Mouse (Mus musculus): Measurements from ENCODE around the gene Tmem45a. TPM values are rescaled to one million over a fixed set of nuclear protein-coding genes. Genes with fewer than 3 reads are reported as not detected.
"Not testable (repeated sequence)": the region's sequence is repeated elsewhere in the genome, so short reads cannot be mapped to it uniquely, and the experiment has no call there.

Tmem45a gene
- total RNA-seq (2015), result 0.09 TPM in 1 of 2 replicates, not detected in the other
- total RNA-seq (2017), result 0.04 TPM in 1 of 2 replicates, not detected in the other

GRCm38 (mm10) chr16:56885824-56886615 is at the start of gene Tmem45a:
Gene Tmem45a, minus strand, starts transcription at chr16:56886166.
- no peak for ATAC-seq (ENCODE audit: poor library complexity, severe bottlenecking)

- no peak for ATAC-seq (ENCODE audit: poor library complexity, severe bottlenecking)
Observed at GRCm38 (mm10) chr16:56928023-56928422, 42.1 kb upstream of the Tmem45a start, which contains the start of gene Lnp1. Gene Lnp1, minus strand, starts transcription at chr16:56928061.

- peak; percentile 38; the same call in 1 of the 2 replicates for ATAC-seq (ENCODE audit: poor library complexity, severe bottlenecking)
Observed at GRCm38 (mm10) chr16:56920102-56920657, 34.2 kb upstream of the Tmem45a start.

GRCm38 (mm10) chr16:56917230-56917629 is 31.3 kb upstream of the Tmem45a start:
- ATAC-seq (ENCODE audit: poor library complexity, severe bottlenecking), result no peak

DNA sequence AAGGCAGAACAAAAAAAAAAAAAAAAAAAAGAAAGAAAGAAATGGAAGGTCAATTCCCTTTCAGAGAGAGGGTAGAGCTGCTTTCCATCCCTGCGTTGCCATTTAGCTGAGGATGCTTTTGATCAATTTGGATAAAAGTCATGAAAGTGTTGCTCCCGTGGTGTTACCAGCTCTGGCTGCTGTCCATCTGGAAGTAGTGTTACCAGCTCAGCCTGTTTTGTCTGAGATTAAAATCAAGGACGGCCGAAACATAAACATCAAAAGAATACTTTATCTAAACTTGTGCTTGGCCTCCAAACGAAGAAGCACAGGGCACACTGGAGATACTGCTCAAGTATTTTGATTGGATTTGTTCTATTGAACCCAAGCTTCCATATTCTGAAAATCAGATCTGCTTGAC is 23.0 kb upstream of the Tmem45a start:
- no peak for ATAC-seq (ENCODE audit: poor library complexity, severe bottlenecking)

GRCm38 (mm10) chr16:56902206-56902605 is 16.2 kb upstream of the Tmem45a start:
- ATAC-seq (ENCODE audit: poor library complexity, severe bottlenecking), result not testable (repeated sequence)

- no peak for ATAC-seq (ENCODE audit: poor library complexity, severe bottlenecking)
Observed at GRCm38 (mm10) chr16:56891583-56891982, 5.6 kb upstream of the Tmem45a start.

DNA sequence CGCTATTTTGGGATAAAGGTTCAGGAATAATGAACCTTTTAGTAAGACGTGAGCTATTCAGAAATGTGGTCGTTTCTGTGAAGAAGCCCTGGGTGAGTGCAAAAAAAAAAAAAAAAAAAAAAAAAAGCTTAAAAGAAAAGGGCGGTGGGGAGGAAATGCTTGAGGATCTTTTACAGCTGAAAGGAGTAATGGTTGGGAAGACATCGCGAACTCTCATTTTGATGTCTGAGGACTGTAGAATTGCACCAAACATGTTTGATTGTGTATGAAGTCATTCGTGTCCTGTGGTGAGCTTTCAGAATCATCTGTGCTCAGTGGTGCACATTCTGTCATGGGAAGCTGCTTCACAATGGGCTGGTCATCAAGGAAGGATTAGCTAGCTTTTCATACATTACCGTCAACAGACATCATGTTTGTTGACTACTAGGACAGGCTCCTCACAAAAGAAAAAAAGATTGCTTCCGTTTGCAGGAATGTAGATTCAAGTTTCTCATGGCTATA is 700 bp upstream of the Tmem45a start:
- no peak for ATAC-seq (ENCODE audit: poor library complexity, severe bottlenecking)

DNA sequence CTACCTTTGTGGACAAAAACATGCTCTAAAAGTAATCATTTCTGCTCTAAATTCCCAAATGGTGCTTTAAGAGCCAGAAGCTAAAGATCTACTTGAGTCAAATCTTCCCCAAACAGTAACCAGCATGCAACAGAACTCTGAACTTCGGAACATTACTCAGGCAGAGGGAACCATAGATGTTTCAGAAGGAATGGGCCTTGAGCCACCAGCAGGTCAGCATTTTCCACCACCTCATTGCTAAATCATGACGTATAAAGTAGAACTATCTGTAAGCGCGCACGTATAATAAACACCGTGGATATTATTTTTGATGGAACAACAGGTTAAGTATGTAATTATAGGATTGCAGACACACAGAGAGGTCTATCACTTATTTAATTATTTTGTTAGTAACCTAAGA is 1.2 kb downstream of the Tmem45a start:
- ATAC-seq (ENCODE audit: poor library complexity, severe bottlenecking), result no peak

DNA sequence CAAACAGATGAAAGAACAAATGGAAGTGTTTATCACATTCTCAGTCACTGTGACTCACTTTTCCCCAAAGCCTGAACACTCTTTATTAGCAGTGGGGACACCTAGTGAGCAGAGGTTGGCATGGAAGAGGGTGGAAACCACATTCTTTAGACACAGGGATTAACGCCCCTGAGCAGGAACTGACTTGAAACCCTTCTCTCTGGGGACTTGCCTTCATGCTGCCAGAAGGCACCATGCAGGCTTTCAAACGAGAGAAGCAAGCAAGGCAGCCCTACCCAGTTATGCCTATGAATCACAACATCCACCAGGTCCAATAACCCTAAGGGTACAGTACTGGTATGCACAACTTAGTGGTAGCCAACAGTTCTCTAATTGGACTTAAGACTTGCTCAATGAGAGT is 12.6 kb downstream of the Tmem45a start:
- ATAC-seq (ENCODE audit: poor library complexity, severe bottlenecking), result no peak

DNA sequence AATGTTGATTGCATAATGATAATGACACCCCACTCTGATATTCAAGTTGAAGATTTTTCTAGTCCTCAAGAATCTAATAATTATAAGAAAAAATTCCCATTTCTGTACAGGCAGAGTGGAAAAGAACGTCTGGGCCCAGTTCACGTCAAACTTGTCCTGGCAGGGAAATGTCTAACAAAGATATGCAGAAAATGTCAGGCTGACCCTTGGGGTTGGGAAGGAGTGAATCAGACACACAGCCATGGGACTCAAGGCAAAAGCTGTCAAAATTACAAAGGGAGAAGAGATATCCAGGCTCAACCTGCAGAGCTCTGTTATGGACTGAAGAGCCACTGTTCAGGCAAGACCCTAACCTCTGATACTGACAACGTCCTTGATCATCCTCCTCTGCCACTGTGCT is 15.5 kb downstream of the Tmem45a start:
- ATAC-seq (ENCODE audit: poor library complexity, severe bottlenecking), result no peak

GRCm38 (mm10) chr16:56868361-56868760 is 17.6 kb downstream of the Tmem45a start:
- ATAC-seq (ENCODE audit: poor library complexity, severe bottlenecking), result no peak

DNA sequence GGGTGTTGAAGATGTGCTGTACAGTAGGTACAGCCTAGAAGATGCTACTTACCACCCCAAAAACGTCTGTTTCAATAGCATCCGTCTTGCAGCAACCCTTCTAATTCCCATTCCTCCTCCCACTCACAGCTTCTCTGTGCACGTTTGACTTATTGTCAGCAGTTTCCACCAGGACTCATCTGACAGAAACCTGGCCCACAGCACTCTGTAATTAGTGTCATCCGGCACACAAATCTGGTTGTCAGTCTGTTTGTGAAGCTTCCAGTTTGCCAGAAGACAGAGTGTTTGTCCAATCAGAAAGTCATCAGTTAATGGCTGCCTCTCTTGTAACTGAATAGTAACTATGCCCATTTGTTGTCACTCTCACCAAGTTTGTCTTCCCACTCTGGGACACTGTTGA is 18.4 kb downstream of the Tmem45a start:
- ATAC-seq (ENCODE audit: poor library complexity, severe bottlenecking), result no peak

DNA sequence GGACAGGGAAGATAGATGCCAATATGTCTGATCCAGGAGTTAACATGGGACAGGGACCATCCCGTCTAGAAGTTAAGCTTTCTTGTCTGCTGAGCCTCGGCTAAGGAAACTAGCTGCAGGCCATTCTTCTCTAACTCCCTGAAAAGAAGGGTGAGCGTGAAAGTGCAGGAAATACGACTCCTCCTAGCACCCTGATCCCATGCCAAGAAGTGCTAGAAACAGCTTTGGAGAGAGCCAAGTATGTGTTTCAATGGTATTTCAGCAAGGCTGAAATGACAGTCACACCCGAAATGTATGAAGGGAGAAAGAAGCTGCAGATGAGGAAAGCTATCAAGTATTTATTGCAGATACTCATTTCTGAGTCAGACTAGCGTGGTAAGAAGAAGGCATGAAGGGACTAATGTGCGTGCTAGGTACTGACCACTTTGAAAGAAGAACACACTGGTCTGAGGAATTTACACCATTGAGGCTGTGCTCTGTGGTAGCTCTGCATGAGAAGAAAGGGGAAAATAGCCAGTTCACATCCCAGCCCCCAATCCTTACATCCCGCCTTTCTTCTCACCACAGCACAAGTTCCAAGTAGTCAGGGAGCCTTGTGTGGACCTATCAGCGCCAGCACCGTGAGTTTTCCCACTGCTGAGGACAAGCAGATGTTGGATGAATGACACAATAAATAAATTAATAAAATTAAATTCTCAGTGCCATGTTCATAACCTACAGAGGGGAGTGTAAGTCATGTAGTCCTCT is 33.0 kb downstream of the Tmem45a start:
- ATAC-seq (ENCODE audit: poor library complexity, severe bottlenecking), result no peak

GRCm38 (mm10) chr16:56842988-56843387 is 43.0 kb downstream of the Tmem45a start:
- ATAC-seq (ENCODE audit: poor library complexity, severe bottlenecking), result no peak

- ATAC-seq (ENCODE audit: poor library complexity, severe bottlenecking), result no peak
Observed at GRCm38 (mm10) chr16:56833312-56833711, 52.7 kb downstream of the Tmem45a start.

DNA sequence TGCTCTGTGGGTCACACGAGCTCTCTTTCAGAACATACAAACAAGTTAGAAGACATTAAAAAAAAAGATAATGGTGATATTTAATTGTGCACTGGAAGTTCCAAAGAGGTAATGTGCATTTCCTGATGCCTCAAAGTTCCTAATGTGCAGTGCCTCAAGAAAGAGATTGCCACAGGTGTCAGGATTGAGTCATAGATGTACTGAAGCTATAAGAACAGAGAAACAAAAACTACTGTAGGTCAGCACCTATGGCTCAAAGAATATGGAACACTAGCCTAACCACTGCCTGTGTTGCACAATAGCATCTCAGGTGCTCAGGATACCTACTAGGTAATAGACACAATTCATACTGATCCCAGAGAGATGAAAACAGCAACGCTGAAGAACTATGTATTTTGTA is 54.0 kb downstream of the Tmem45a start:
- ATAC-seq (ENCODE audit: poor library complexity, severe bottlenecking), result no peak

GRCm38 (mm10) chr16:56801370-56802109 is 84.4 kb downstream of the Tmem45a start:
- 0 out of 2 replicates have a peak, but pooled peaks have one; percentile 35 for ATAC-seq (ENCODE audit: poor library complexity, severe bottlenecking)

DNA sequence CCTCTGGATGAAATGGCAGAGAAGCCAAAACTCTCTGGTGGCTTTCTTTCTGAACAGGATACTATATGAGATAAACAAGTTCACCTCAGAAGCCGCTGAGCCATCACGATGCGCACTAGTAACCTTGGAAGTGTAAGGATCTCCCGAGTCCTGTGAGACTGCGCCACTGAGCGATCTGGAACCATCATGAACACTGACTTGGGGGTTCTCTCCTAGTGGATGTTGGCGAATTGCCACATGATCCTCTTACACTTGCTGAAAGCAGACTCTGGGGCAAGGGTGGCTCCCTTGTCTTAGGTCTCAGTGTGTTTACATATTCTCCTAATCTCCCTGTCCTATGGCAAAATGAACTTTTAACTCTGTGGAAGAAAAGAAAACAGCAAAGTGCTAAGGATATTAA is 85.0 kb downstream of the Tmem45a start:
- no peak for ATAC-seq (ENCODE audit: poor library complexity, severe bottlenecking)

- peak; percentile 74 for ATAC-seq (ENCODE audit: poor library complexity, severe bottlenecking)
Observed at GRCm38 (mm10) chr16:56800469-56800868, 85.5 kb downstream of the Tmem45a start.

Data from megakaryocyte, adult 5-6 weeks (primary cell).